Mouse (Mus musculus) adrenal gland, adult 2 months (tissue): Measurements from ENCODE around the gene Ccdc120. TPM values are rescaled to one million over a fixed set of nuclear protein-coding genes. Genes with fewer than 3 reads are reported as not detected.

Experiments
- DNase-seq: peaks from one replicate; pipeline ENCODE4 v3.0.0; 2021
- polyA plus RNA-seq: library from polyadenylated mRNA; depleted of rRNA; stranded (reverse); fragments of >200 nt; gene quantifications from 2 replicates; pipeline ENCODE4 v1.2.3, GENCODE M21; 2012; rRNA removed
- total RNA-seq, 2 experiments: library from RNA; stranded (reverse); gene quantifications; 2 replicates each; pipeline ENCODE4 v1.2.3; 2021

The Ccdc120 gene
- total and polyA plus RNA-seq, 3 experiments = 2.9 to 11.6 (median 3.7) TPM

GRCm38 (mm10) chrX:7692862-7693261, 57.8 kb downstream of the Ccdc120 start:
- DNase-seq = no peak

GRCm38 (mm10) chrX:7690486-7690885, 60.2 kb downstream of the Ccdc120 start:
- no peak for DNase-seq

GRCm38 (mm10) chrX:7688321-7688720, 62.4 kb downstream of the Ccdc120 start:
- DNase-seq = no peak

Other genes with a start within 250 kb of the Ccdc120 start
- not detected for gene Foxp3, start 177.3 kb downstream of the Ccdc120 start, total RNA-seq
- 0.06 and 0.18 TPM in 2 replicates for gene Foxp3, start 177.3 kb downstream of the Ccdc120 start, polyA plus RNA-seq
- gene Ppp1r3f, start 176.6 kb downstream of the Ccdc120 start, total RNA-seq = 1 to 10 TPM; 2.6 to 4.5 TPM
- 5.0 and 6.2 TPM in 2 replicates for gene Ppp1r3f, start 176.6 kb downstream of the Ccdc120 start, polyA plus RNA-seq
- 10 to 100 TPM; 21.3 to 22.4 TPM for gene Ccdc22, start 145.4 kb downstream of the Ccdc120 start, total RNA-seq
- 21.6 and 24.0 TPM in 2 replicates for gene Ccdc22, start 145.4 kb downstream of the Ccdc120 start, polyA plus RNA-seq
- gene Cacna1f, start 143.8 kb downstream of the Ccdc120 start, total RNA-seq = under 1 TPM in 1 of 2 experiments, not detected in 1; 0.07 TPM
- 0.06 TPM in 1 of 2 replicates, not detected in the other for gene Cacna1f, start 143.8 kb downstream of the Ccdc120 start, polyA plus RNA-seq
- 10 to 100 TPM; 34.3 to 81.7 TPM for gene Syp, start 112.4 kb downstream of the Ccdc120 start, total RNA-seq
- 20.4 and 21.6 TPM in 2 replicates for gene Syp, start 112.4 kb downstream of the Ccdc120 start, polyA plus RNA-seq
- gene Prickle3, start 93.6 kb downstream of the Ccdc120 start, total RNA-seq = 10 to 100 TPM in 1 of 2 experiments, 1 to 10 TPM in 1; 10.0 to 12.3 TPM
- 46.0 and 46.4 TPM in 2 replicates for gene Prickle3, start 93.6 kb downstream of the Ccdc120 start, polyA plus RNA-seq
- 10 to 100 TPM; 72.7 to 93.7 TPM for gene Plp2, start 79.5 kb downstream of the Ccdc120 start, total RNA-seq
- 87.0 and 88.3 TPM in 2 replicates for gene Plp2, start 79.5 kb downstream of the Ccdc120 start, polyA plus RNA-seq
- under 1 TPM; 0.35 to 0.76 TPM for gene Magix, start 69.7 kb downstream of the Ccdc120 start, total RNA-seq
- gene Magix, start 69.7 kb downstream of the Ccdc120 start, polyA plus RNA-seq = 0.77 and 2.5 TPM in 2 replicates
- gene Gpkow, start 53.8 kb downstream of the Ccdc120 start, total RNA-seq = 10 to 100 TPM; 55.7 to 58.4 TPM
- 4.2 and 5.4 TPM in 2 replicates for gene Gpkow, start 53.8 kb downstream of the Ccdc120 start, polyA plus RNA-seq
- gene Wdr45, start 36.6 kb downstream of the Ccdc120 start, total RNA-seq = 10 to 100 TPM; 63.7 to 68.0 TPM
- gene Wdr45, start 36.6 kb downstream of the Ccdc120 start, polyA plus RNA-seq = 51.1 and 51.5 TPM in 2 replicates
- not detected for gene Gm45208, start 28.7 kb downstream of the Ccdc120 start, total RNA-seq
- gene Gm45208, start 28.7 kb downstream of the Ccdc120 start, polyA plus RNA-seq = 1.1 and 6.2 TPM in 2 replicates
- 10 to 100 TPM; 12.9 to 17.9 TPM for gene Praf2, start 22.5 kb downstream of the Ccdc120 start, total RNA-seq
- 37.3 and 55.0 TPM in 2 replicates for gene Praf2, start 22.5 kb downstream of the Ccdc120 start, polyA plus RNA-seq
- 10 to 100 TPM; 45.4 to 59.2 TPM for gene Tfe3, start 11.7 kb upstream of the Ccdc120 start, total RNA-seq
- 40.7 and 41.3 TPM in 2 replicates for gene Tfe3, start 11.7 kb upstream of the Ccdc120 start, polyA plus RNA-seq
- 10 to 100 TPM; 44.7 to 47.8 TPM for gene Gripap1, start 38.9 kb upstream of the Ccdc120 start, total RNA-seq
- 18.3 and 19.5 TPM in 2 replicates for gene Gripap1, start 38.9 kb upstream of the Ccdc120 start, polyA plus RNA-seq
- gene Kcnd1, start 71.4 kb upstream of the Ccdc120 start, total RNA-seq = under 1 TPM; 0.86 to 0.92 TPM
- 1.1 and 1.2 TPM in 2 replicates for gene Kcnd1, start 71.4 kb upstream of the Ccdc120 start, polyA plus RNA-seq
- gene Otud5, start 90.5 kb upstream of the Ccdc120 start, total RNA-seq = 10 to 100 TPM; 53.9 to 65.8 TPM
- gene Otud5, start 90.5 kb upstream of the Ccdc120 start, polyA plus RNA-seq = 34.5 and 51.6 TPM in 2 replicates
- gene Pim2, start 127.4 kb upstream of the Ccdc120 start, total RNA-seq = 10 to 100 TPM in 1 of 2 experiments, 1 to 10 TPM in 1; 7.3 to 12.6 TPM
- gene Pim2, start 127.4 kb upstream of the Ccdc120 start, polyA plus RNA-seq = 23.0 and 23.7 TPM in 2 replicates
- gene Slc35a2, start 133.1 kb upstream of the Ccdc120 start, total RNA-seq = 10 to 100 TPM; 39.6 to 75.3 TPM
- 158 and 186 TPM in 2 replicates for gene Slc35a2, start 133.1 kb upstream of the Ccdc120 start, polyA plus RNA-seq
- gene Pqbp1, start 148.4 kb upstream of the Ccdc120 start, total RNA-seq = 100 to 1,000 TPM; 102 to 144 TPM
- gene Pqbp1, start 148.4 kb upstream of the Ccdc120 start, polyA plus RNA-seq = 93.3 and 120 TPM in 2 replicates
- 100 to 1,000 TPM; 102 to 113 TPM for gene Timm17b, start 148.5 kb upstream of the Ccdc120 start, total RNA-seq
- 79.3 and 93.5 TPM in 2 replicates for gene Timm17b, start 148.5 kb upstream of the Ccdc120 start, polyA plus RNA-seq
- not detected for gene Gm10491, start 156.9 kb upstream of the Ccdc120 start, total RNA-seq
- gene Gm10491, start 156.9 kb upstream of the Ccdc120 start, polyA plus RNA-seq = not detected in 2 replicates
- not detected for gene Gm10490, start 158.6 kb upstream of the Ccdc120 start, total RNA-seq
- not detected in 2 replicates for gene Gm10490, start 158.6 kb upstream of the Ccdc120 start, polyA plus RNA-seq
- gene Pcsk1n, start 168.9 kb upstream of the Ccdc120 start, total RNA-seq = 10 to 100 TPM; 34.7 to 59.2 TPM
- 223 and 268 TPM in 2 replicates for gene Pcsk1n, start 168.9 kb upstream of the Ccdc120 start, polyA plus RNA-seq
- not detected for gene Eras, start 177.7 kb upstream of the Ccdc120 start, total RNA-seq
- gene Eras, start 177.7 kb upstream of the Ccdc120 start, polyA plus RNA-seq = not detected in 2 replicates
- 10 to 100 TPM; 13.3 to 16.1 TPM for gene Hdac6, start 197.0 kb upstream of the Ccdc120 start, total RNA-seq
- 23.2 and 25.2 TPM in 2 replicates for gene Hdac6, start 197.0 kb upstream of the Ccdc120 start, polyA plus RNA-seq
- gene Gata1, start 227.2 kb upstream of the Ccdc120 start, total RNA-seq = under 1 TPM in 1 of 2 experiments, not detected in 1; 0.48 TPM
- gene Gata1, start 227.2 kb upstream of the Ccdc120 start, polyA plus RNA-seq = 0.12 and 1.7 TPM in 2 replicates